Mouse (Mus musculus) cerebellum, postnatal 10 days (tissue): ENCODE results near the gene Prlh.

Experiments
- DNase-seq, 2 experiments: peaks; one replicate each; pipeline ENCODE4 v3.0.0; 2021; ENCODE audit warnings: mixed read lengths in 2 of 2

The Prlh gene

DNA sequence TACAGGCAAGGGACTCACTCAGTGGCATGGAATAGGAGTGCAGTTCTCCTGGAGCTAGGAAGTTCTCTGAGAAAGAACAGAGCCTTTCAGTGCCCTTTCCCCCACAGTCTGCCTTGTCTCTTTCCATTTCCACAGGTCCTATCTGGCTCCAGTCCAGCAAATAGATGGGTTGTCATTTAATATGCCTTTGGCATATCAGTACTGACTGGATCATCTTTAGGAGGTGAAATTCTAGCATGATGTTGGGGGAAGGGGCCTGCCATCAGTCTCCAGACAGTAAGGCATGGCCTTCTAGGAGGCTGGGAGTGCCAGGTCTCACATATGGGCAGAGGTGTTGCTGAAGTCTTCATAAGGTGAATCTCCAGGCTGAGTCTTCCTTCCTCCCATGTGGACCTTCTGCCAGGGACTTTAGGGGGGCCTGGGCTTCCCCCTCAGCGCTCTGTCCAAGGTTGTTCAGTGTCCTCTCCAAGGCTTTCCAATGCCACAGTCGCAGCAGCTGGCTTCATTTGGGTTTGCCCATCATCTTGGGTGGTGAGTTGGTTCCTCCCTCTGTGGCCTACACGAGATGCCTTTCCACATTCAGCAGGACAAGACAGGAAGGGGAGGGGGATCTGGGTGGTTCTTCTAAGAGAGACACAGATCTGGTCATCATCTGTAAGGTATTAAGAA is 49.1 kb downstream of the Prlh start:
- DNase-seq: no peak

DNA sequence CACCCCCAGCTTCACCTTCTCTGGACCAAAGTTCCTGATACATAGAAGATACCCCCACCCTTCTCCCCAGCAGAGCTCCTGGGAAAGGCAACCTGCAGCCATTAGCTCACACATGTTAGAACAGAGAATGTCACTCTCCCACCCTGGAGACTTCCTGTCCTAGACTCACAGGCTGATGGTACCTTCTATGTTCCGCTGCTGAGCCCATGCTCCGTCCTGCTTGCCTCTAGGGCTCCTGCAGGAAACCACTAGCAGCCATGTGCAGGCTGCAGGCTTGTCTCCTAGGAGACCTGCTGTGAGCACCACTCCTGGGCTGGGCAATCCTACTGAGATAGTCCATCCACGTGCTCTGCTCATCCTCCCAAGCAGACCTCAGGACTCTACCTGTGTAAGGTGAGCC is 49.7 kb downstream of the Prlh start:
- no peak for DNase-seq
